In the genomic region with DNA sequence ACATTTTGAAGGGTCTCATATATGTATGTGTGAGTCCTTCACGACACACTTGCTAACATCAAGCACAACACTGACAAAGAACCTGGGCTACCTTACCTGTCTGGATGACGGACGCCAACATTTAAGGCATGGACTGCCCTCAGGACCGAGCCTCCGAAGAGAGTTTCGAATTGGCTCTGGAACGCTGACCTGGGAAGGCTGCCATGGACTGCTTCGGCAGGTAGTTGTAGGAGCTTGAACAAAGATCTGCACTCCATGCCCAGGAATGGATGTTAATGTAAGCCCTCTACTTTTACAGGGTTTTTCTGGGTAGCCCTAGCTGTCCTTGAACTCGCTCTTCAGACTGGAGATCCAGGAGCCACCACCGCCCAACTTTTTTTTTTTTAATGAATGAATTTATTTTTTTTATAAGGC, we compare ENCODE assay signal across 8 mouse cellular contexts. TPM values are rescaled to one million over a fixed set of nuclear protein-coding genes. Genes with fewer than 3 reads are reported as not detected.
A peak's percentile ranks its signal among the peaks of the same experiment; 100 is the strongest.
DNase-seq lines count a peak whose midpoint lies in the region; ATAC-seq and TF ChIP-seq lines count a peak whose summit lies in the region.

No protein-coding gene starts in this region.

- H3K4me1 ChIP-seq in limb, embryonic 14.5 days (ENCODE audit: control insufficient read depth, insufficient read depth, low read length) = no peaks in the 10 kb centered on the region
- peaks cover 14% of the 10 kb centered on the region for H3K4me1 ChIP-seq in neural tube, embryonic 15.5 days

- H3K9ac ChIP-seq in limb, embryonic 14.5 days (ENCODE audit: low read depth, low read length, severe bottlenecking) = peak overlapping the region; percentile 38
- H3K9ac ChIP-seq in neural tube, embryonic 15.5 days (replicated peaks) = 0 out of 2 replicates have a peak overlapping the region, but pooled peaks have one; percentile 41

- no peak for TF ChIP-seq POLR2A in brain, embryonic 14.5 days (IDR thresholded peaks at IDR 0.05; ENCODE audit: borderline replicate concordance, extremely low read depth, insufficient read depth, insufficient read length, poor library complexity, severe bottlenecking)
- no peak for TF ChIP-seq POLR2A in limb, embryonic 14.5 days (IDR thresholded peaks at IDR 0.05; ENCODE audit: borderline replicate concordance, extremely low read depth, insufficient read depth, insufficient read length)

- no peak for DNase-seq in layer of hippocampus, adult 2 months (ENCODE audit: low spot score in 2 of 2)
- no peak for DNase-seq in layer of hippocampus, adult 18-20 months (ENCODE audit: low spot score in 2 of 2)
- DNase-seq in brain, embryonic 14.5 days (ENCODE audit: low read depth) = peak; percentile 35
- no peak for DNase-seq in limb, embryonic 14.5 days (ENCODE audit: low spot score)
- no peak for DNase-seq in thymus, adult 18-20 months
- no peak for DNase-seq in right cerebral cortex, adult 2 months (ENCODE audit: low spot score in 2 of 2)

- TF ChIP-seq CTCF in layer of hippocampus, adult 2 months (conservative IDR thresholded peaks at IDR 0.05) = no peak
- TF ChIP-seq CTCF in brain, embryonic 14.5 days (IDR thresholded peaks at IDR 0.05; ENCODE audit: borderline replicate concordance, extremely low read depth, insufficient read depth, insufficient read length) = no peak

- under 1% methylated on average over 10 of the region's 10 CpGs for WGBS in limb, embryonic 14.5 days
- 2% methylated on average over 10 of the region's 10 CpGs for WGBS in neural tube, embryonic 15.5 days

- peak overlapping the region; percentile 83 for H3K4me3 ChIP-seq in layer of hippocampus, adult 2 months
- peak overlapping the region; percentile 49 for H3K4me3 ChIP-seq in limb, embryonic 14.5 days (replicated peaks; ENCODE audit: low read length)
- H3K4me3 ChIP-seq in neural tube, embryonic 15.5 days (replicated peaks) = peak overlapping the region; percentile 58

- H3K27me3 ChIP-seq in limb, embryonic 14.5 days (ENCODE audit: control insufficient read depth, insufficient read depth, low read length) = no peaks in the 10 kb centered on the region
- 0 out of 2 replicates have a peak, but pooled peaks cover 3% of the 10 kb centered on the region for H3K27me3 ChIP-seq in neural tube, embryonic 15.5 days (replicated peaks)

- H3K27ac ChIP-seq in layer of hippocampus, adult 2 months = no peak overlapping the region
- no peak overlapping the region for H3K27ac ChIP-seq in limb, embryonic 14.5 days (replicated peaks; ENCODE audit: low read depth, low read length)
- H3K27ac ChIP-seq in neural tube, embryonic 15.5 days (replicated peaks) = no peak overlapping the region

- peak; percentile 20; the same call in 1 of the 2 replicates for ATAC-seq in granulocyte monocyte progenitor cell, adult 5-6 weeks (replicated peaks; ENCODE audit: poor library complexity, severe bottlenecking)
- peak; percentile 23 for ATAC-seq in limb, embryonic 14.5 days (ENCODE audit: low FRiP score, low read depth)
- no peak for ATAC-seq in neural tube, embryonic 15.5 days (ENCODE audit: low FRiP score)

- no peaks in the 10 kb centered on the region for H3K9me3 ChIP-seq in limb, embryonic 14.5 days (ENCODE audit: control insufficient read depth, low read length)
- no peaks in the 10 kb centered on the region for H3K9me3 ChIP-seq in neural tube, embryonic 15.5 days (replicated peaks)

- H3K4me2 ChIP-seq in limb, embryonic 14.5 days (replicated peaks; ENCODE audit: low read depth, low read length, severe bottlenecking) = peak overlapping the region; percentile 66
- H3K4me2 ChIP-seq in neural tube, embryonic 15.5 days = peak overlapping the region; percentile 64

- no peaks in the 10 kb centered on the region for H3K36me3 ChIP-seq in limb, embryonic 14.5 days (ENCODE audit: control insufficient read depth, insufficient read depth, low read length)
- H3K36me3 ChIP-seq in neural tube, embryonic 15.5 days = no peaks in the 10 kb centered on the region

RNA-seq across cellular contexts. Expression of gene Trim27, which starts 44.0 kb away (rescaled TPM):
- 10 to 100 TPM; 38.7 to 39.9 TPM for total RNA-seq in layer of hippocampus, adult 2 months (2021)
- 10 to 100 TPM; 42.0 to 45.1 TPM for total RNA-seq in layer of hippocampus, adult 18-20 months (2021)
- 67.8 and 78.2 TPM in 2 replicates for polyA plus RNA-seq in brain, embryonic 14.5 days (2012; rRNA removed)
- total RNA-seq in granulocyte monocyte progenitor cell, adult 5-6 weeks (2014; fragmentation: Nextera tagmentation) = 142 and 143 TPM in 2 replicates
- total RNA-seq in granulocyte monocyte progenitor cell, adult 5-6 weeks (2017) = 144 and 167 TPM in 2 replicates
- 101 and 110 TPM in 2 replicates for polyA plus RNA-seq in limb, embryonic 14.5 days (2012; rRNA removed)
- 123 and 137 TPM in 2 replicates for polyA plus RNA-seq in limb, embryonic 14.5 days (2014; fragmentation: Nextera tagmentation; extraction: Ambion mirVana)
- polyA plus RNA-seq in neural tube, embryonic 15.5 days (2015; fragmentation: Nextera tagmentation; extraction: Ambion mirVana) = 76.1 and 94.7 TPM in 2 replicates
